Mouse (Mus musculus) mouse trophoblast stem cell (cell line): ENCODE measurements around the gene Skint4.

Experiments
- in situ Hi-C, 2 experiments: fragments of 300-500 bp; cut with MseI, MboI; formaldehyde crosslinking; loops; 2 replicates in 1 of 2; 3 replicates in 1 of 2; pipeline ENCODE4 v1.15.1; 2025

The Skint4 gene

DNA sequence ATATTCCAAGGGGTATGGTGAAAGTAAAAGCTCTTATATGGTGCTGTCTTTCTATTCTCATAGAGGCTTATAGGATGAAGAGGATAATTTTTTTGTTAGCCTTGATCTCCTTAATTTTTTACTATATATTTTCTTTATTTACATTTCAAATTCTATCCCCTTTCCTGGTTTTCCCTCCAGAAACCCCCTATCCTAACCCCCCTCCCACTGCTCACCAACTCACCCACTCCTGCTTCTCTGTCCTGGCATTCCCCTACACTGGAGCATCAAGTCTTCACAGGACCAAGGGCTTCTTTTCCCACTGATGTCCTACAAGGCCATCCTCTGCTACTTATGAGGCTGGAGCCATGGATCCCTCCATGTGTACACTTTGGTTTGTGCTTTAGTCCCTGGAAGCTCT lies at the start of gene Skint4:
Gene Skint4, plus strand, starts transcription at position 301 of the 400 bp plus-strand sequence.
- in situ Hi-C loops, result no loop called here
